Mouse (Mus musculus): ENCODE measurements around the gene Psmb5.

Psmb5 gene

GRCm38 (mm10) chr14:54592319-54592934, 25.4 kb downstream of the Psmb5 start:
- peak in 1 of 2 experiments; percentile 55 for DNase-seq (ENCODE audit: low spot score in 2 of 2)

DNA sequence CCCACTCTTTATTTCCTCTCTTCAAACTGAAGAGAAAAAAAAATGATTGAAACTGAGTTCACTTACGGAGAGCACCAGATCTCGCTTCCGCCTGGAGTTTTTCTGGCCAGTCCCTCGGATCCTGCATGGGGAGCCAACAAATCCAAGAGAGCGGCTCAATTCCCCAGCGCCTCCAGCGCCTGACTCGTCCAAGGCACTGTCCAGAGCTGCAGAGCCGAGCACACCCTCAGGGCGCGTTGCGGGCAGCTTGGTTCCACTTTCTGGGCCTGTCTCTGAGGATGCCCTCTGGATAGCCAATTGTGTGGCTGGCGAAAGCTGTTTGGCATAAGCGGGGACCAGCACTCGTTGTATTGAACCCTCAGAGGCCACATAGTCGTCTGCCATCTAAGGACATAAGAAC, 26.8 kb downstream of the Psmb5 start:
- no peak for DNase-seq (ENCODE audit: low spot score in 2 of 2)

DNA sequence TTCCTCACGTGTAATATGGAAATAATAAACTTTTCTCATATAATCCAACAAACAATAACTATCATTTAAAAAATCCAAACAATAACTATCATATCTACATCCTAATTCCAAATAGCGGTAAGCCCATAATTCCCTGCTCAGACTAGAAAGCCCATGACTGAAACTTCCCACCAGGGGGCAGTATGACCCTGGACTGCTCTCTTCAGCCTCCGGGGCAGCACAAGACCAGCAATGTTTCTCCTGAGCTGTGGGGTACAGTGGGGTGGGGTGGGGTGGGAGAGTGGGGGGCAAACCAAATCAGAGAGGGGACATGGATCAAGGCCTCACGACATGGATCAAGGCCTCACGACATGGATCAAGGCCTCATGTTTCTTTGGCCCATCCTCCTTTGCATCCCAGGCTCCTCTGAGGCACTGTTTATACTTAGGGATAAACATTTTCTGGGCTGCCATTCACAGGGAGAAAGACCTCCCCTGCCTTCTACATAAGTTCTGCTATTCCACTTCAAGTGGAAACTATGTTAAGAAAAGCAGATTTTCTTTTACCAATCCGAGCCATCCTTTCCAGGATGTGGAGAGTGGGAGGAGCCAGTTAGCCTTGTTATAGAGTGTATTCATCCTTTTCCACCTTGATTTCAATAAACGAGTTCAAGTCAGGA, 34.0 kb downstream of the Psmb5 start:
- DNase-seq (ENCODE audit: low spot score in 2 of 2) = peak in 1 of 2 experiments; percentile 60

DNA sequence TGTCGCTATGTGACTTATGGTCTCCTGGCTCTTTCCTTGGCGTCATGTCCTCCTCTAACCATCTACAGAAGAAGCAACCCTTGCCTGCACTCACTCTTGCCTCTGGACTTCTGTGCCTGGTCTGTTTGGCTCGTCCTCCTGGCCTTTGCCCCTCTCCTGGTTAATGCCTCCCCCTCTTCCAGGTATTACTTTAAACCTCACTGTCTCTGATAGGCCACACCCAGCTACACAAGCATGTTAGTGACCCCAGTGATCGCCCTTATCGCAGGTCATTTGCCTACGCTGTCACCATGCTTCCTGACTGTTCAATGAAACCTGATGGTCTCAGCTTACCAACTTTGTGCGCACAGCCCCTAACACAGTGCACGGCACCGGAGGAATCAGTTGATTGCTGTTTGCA, 35.3 kb downstream of the Psmb5 start:
- no peak for DNase-seq (ENCODE audit: low spot score in 2 of 2)

DNA sequence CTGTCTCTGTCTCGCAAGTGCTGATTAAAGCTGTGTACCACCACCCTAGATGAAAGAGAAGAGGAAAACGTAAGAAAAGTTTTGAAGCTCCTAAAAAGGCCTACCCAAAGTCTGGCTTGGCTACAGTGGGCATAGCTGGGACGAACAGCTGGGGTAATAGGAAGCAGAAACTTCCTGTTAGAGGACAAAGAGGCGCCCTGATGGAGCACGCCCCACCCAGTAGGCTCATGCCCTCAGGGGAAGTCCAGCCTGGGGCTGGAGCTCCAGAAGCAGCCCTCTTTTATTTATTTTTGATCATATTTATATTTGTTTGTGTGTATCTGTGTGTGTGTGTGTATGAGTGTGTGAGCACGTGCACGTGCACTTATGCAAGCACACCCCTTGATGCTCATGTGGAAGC, 38.2 kb downstream of the Psmb5 start:
- DNase-seq (ENCODE audit: low spot score in 2 of 2) = no peak

GRCm38 (mm10) chr14:54578063-54578462, 39.8 kb downstream of the Psmb5 start:
- peak; percentile 50 to 62 for DNase-seq (ENCODE audit: low spot score in 2 of 2)

GRCm38 (mm10) chr14:54577089-54577982, 40.5 kb downstream of the Psmb5 start, which contains the start of gene Ajuba:
Gene Ajuba, minus strand, starts transcription at chr14:54577558.
- DNase-seq (ENCODE audit: low spot score in 2 of 2) = peak; percentile 93 to 94

DNA sequence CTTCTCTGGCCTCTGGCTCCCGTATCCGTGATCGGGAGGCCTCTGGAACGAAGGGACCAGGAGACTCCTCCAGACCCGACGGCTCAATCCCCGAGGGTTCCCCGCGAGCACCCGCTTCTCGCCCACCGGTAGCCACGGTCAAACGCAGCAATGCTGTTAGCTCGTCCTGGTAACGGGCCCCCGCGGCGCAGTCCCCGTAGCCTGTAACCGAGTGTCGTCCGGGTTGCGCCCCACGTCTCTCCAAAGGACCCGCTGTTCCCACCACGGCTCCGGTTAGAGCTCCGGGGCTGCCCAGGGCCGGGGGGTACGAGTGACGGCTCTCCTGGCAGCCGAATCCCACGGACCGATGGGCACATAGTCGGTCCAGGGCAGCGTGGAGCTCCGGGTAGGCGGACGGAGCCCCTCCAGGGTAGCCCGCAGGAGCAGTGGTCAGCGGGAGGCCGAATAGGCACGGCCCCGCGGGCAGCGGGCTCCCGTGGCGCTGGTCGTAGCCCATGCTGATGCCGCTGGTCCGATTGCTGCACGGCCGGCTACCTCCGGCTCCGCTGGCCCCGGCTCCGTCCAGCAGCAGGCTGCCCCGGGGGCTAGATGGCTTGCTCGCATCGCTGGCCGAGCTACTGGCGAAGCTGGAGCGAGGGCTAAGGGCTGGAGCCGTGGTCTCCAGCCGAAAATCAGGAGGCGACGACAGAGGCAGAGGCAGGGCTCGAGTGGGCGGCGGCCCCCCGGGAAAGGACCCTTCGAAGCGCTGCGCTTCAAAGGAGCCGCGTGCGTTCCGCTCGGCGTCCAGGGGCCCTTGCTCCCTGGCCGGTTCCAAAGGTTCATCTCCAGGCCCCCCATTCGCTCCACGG, 41.4 kb downstream of the Psmb5 start:
- DNase-seq (ENCODE audit: low spot score in 2 of 2) = no peak

DNA sequence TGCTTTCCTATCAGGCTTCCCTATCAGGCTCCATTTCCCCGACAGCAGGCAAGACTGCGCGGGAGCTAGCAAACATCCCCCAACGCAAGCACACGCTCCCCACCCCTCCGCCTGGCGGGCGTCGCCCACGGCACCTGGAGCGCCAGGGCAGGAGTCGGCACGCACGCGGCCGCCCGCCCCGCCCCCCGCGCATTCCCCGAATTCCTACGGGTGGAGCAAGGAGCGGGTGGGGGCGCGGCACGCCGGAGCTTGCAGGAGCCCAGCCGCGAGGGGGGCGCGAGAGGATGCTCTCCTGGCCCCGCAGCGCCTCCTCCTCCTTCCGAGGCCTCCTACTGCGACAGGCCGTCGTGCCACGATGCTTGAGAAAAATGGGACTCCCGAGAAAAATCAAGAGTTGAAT, 42.2 kb downstream of the Psmb5 start:
- peak; percentile 52 to 56 for DNase-seq (ENCODE audit: low spot score in 2 of 2)

- no peak for DNase-seq (ENCODE audit: low spot score in 2 of 2)
Measured at GRCm38 (mm10) chr14:54575031-54575430, 42.8 kb downstream of the Psmb5 start.

DNA sequence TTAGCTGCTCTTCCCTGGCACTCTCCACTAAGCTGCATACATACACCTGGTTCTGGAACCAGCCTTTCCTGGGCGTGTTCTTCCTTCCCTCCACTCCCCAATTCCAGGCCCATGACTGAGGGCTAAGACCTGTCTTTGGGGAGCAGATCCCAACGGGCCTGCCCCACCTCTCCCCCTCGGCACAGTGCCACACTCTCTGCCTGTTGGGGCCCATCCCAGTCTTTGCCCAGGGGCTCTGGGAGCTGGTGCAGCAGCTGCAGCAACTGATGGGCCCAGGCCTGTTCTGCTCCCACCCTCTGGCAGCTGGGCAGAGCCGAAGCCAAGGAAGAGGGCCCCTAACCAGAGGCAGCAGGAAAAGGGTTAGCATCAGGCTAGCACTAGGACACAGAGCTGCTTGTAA, 43.6 kb downstream of the Psmb5 start:
- no peak for DNase-seq (ENCODE audit: low spot score in 2 of 2)

GRCm38 (mm10) chr14:54572790-54573736, 44.8 kb downstream of the Psmb5 start:
- no peak for DNase-seq (ENCODE audit: low spot score in 2 of 2)

DNA sequence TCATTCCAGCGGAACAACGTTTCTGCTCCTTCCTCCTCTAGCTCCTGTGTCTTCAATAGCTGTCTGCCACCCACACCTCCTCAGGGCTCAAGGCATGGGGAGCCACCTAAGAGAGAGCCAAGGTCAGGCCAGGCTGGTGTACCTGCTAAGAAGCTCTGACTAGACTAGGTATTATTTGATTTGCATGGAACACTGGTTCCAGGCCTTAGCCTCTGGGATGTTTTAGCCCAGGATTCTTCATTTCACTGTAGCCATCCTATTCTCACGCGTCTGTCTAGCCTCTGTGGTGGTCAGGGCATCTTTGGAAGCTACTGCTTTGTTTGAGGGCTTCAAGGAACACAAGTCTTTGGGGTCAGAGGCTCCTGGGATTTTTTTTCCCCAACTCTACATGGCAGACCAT, 45.7 kb downstream of the Psmb5 start:
- no peak for DNase-seq (ENCODE audit: low spot score in 2 of 2)

DNA sequence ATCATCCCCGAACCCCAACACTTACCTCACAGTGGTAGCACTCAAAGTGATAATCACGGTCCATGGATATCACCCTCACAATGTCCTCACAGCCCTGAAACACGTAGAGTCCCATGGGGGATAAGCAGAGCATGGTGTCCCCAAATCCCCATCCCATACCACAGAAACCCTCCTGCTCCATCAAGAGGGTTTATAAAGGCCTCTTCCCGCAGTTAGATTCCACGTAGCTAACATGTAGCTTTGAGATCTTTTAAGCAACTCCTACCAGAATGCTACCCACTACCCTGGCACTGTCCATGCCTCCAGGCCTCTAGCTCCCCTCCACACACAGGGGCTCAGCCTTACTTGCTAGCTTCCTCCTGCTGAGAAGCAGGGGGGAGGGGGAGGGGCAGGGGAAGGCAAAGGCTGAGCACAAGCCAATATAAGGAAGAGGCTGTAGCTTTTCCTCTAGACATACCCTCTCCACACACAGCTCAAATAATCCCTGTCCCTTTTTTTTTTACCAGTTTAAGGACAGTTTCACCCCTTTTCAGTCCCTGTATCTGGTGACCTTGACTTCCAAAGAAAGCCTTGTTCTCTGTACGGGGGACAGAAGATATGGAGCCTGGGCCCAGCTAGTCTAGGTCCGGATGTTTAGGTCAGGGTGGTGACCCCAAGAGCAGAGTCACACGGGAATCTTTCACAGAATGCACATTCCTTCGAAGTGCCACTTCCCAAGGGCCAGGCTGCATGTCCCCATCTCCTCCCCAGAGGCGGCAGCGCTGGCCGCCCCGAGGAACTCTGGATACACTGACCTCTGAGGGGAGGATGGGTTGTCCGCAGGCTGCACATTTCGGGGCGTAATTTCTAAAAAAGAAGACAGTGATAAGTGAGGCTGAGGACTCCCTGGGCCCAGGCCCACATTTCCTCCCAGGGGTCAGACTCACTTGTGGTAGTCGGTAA, 48.1 kb downstream of the Psmb5 start:
- peak in 1 of 2 experiments; percentile 50 for DNase-seq (ENCODE audit: low spot score in 2 of 2)

DNA sequence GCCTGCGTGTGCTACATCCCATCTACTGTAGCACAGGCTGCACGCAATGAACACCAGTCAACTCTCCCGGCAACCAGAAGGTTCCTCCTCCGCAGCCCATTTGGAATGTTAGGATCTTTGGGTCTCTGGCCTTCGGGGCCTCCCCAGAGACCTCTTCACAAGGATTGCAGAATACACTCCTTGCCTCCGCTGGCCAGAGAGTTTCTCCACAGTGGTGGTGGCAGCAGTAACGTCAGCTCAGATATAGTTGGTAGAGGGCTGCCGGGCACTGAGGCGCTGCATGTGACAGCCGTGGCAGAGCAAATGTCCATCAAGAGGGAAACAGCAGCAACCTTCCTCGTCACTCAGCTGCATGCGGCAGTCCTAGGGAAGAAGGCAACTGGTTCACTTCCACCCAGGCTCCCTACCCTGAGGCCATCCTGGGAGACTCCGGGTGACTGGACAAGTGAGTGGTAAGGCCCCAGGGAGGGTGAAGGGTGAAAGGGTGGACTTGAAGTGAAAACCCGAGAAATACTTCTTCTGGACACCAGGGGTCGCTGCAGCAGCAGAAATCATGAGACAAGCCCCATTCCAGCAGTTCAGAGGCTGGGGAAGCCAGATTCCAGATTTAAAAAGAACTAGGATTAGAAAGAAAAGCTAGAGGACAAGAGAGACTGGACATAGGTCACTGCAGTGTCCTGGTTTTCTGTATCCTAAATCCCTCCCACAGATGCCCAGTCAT, 49.0 kb downstream of the Psmb5 start:
- DNase-seq (ENCODE audit: low spot score in 2 of 2) = peak; percentile 64 to 79
